Mouse (Mus musculus): ENCODE results near the gene Spef1. TPM values are rescaled to one million over a fixed set of nuclear protein-coding genes. Genes with fewer than 3 reads are reported as not detected.

The Spef1 gene
- polyA plus RNA-seq, 1 experiment from 2014 or later, result 5.8 TPM

DNA sequence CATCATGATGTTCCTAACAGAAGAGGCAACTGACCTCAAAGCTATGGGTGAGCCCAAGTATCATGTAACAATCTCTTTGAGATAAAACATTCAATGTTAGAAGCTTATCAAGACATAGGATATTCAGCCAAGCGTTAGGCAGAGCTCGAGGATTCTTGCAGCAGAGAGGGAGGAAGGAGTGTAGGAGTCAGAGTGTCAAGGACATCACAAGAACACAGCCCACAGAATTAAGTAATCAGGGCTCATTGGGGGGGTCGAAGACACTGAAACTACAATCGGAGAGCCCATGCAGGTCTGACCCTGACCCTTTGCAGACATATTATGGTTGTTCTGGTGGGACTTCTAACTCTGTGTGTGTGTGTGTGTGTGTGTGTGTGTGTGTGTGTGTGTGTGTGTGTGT lies 32.9 kb upstream of the Spef1 start:
- H3K4me3 ChIP-seq, result no peak overlapping the region
- H3K4me1 ChIP-seq, result no peaks in the 10 kb centered on the region
- H3K27me3 ChIP-seq, result no peaks in the 10 kb centered on the region
- H3K27ac ChIP-seq, result no peak overlapping the region
- no peak overlapping the region for H3K4me2 ChIP-seq
- no peak overlapping the region for H3K9ac ChIP-seq
- H3K36me3 ChIP-seq, result no peaks in the 10 kb centered on the region
- no peak for ATAC-seq (ENCODE audit: borderline replicate concordance, extremely low read depth, low FRiP score, low TSS enrichment)
- no peaks in the 10 kb centered on the region for H3K9me3 ChIP-seq
- WGBS, result 66% methylated on average over 4 of the region's 4 CpGs

DNA sequence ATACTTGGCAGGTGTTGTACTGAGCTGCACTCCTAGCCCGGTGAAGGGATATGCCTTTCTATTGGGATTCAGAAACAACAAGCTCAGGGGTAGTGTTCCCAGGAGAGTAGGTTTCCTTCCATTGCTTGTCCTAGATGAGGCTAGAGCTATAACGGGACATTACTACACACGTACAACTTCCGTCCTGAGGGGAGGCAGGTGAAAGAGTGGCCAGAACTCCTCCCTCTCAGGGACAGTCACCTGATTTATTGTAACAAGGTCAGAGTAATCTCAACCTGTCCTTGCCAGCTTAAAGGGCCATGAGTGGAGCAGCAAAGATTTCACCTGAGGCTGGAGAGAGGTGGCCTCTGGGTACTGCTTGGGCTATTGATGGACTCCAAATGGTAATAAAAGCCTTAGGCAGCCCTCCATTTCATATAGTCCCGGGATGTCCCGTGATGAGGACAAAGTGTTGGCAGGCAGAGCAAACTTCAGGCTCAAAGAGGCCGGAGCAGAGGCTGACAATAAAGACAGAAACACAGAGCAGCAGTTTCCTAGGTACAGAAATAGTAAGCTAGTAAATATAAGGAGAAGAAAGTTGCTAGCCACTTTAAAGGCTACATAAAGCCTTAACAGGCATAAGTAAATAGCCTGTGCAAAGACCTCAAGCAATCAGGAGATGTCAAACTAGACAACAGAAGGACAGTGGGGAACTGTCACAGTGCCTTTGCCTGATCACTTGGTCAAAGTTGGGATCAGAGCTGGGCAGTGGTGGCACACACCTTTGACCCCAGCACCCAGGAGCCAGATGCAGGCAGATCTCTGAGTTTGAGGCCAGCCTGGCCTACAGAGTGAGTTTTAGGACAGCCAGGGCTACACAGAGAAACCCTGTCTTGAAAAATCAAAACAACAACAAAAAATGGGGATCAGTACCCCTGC lies 29.1 kb upstream of the Spef1 start:
- WGBS, result 77% methylated on average over 7 of the region's 7 CpGs
- H3K4me2 ChIP-seq, result no peak overlapping the region
- no peak overlapping the region for H3K4me3 ChIP-seq
- H3K27me3 ChIP-seq, result no peaks in the 10 kb centered on the region
- no peak overlapping the region for H3K9ac ChIP-seq
- H3K9me3 ChIP-seq, result no peaks in the 10 kb centered on the region
- ATAC-seq (ENCODE audit: borderline replicate concordance, extremely low read depth, low FRiP score, low TSS enrichment), result no peak
- H3K27ac ChIP-seq, result no peak overlapping the region
- H3K36me3 ChIP-seq, result no peaks in the 10 kb centered on the region
- H3K4me1 ChIP-seq, result peaks cover 6% of the 10 kb centered on the region

- H3K27me3 ChIP-seq, result no peaks in the 10 kb centered on the region
- H3K27ac ChIP-seq, result no peak overlapping the region
- no peaks in the 10 kb centered on the region for H3K36me3 ChIP-seq
- no peak overlapping the region for H3K9ac ChIP-seq
- no peaks in the 10 kb centered on the region for H3K9me3 ChIP-seq
- H3K4me1 ChIP-seq, result peaks cover 18% of the 10 kb centered on the region
- 77% methylated on average over 7 of the region's 7 CpGs for WGBS
- no peak for ATAC-seq (ENCODE audit: borderline replicate concordance, extremely low read depth, low FRiP score, low TSS enrichment)
- H3K4me2 ChIP-seq, result no peak overlapping the region
- no peak overlapping the region for H3K4me3 ChIP-seq
Observed at GRCm38 (mm10) chr2:131213773-131214172, 26.7 kb upstream of the Spef1 start.

DNA sequence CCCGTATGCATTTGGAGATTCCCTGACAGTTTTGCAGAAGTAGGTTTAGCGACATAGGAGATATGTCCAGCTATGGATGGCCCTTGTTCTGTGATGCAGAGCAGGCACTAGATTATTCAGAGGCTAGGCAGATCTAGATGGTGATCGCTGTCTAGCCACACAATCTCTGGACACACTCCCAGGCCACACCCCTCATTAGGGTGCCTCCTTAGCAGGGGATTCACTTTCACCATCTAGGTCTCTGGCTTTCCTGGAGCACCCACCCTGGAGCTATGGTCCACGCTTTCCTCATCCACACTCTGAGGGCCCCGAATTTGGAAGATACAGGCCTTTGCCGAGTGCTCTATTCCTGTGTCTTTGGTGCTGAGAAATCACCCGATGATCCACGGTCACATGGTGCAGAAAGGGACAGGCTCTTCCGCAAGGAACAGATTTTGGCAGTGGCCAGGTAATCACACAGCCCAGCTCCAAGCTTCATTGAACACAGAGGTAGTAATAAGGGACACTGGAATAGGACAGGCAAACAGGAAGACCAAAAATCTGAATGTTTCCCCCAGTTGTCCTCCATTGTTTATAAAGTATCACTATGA lies 24.0 kb upstream of the Spef1 start:
- 56% methylated on average over 9 of the region's 9 CpGs for WGBS
- Histone ChIP-seq H3K36me3 (no peaks in the 10 kb centered on the region), H3K4me3 (peak overlapping the region; percentile 63), H3K4me2 (peak overlapping the region; percentile 65), H3K27ac (peak overlapping the region; percentile 91; the same call in 1 of the 2 replicates), H3K9me3 (no peaks in the 10 kb centered on the region), H3K27me3 (no peaks in the 10 kb centered on the region), H3K4me1 (peaks cover 18% of the 10 kb centered on the region), H3K9ac (peak overlapping the region; percentile 64)
- no peak for ATAC-seq (ENCODE audit: borderline replicate concordance, extremely low read depth, low FRiP score, low TSS enrichment)

DNA sequence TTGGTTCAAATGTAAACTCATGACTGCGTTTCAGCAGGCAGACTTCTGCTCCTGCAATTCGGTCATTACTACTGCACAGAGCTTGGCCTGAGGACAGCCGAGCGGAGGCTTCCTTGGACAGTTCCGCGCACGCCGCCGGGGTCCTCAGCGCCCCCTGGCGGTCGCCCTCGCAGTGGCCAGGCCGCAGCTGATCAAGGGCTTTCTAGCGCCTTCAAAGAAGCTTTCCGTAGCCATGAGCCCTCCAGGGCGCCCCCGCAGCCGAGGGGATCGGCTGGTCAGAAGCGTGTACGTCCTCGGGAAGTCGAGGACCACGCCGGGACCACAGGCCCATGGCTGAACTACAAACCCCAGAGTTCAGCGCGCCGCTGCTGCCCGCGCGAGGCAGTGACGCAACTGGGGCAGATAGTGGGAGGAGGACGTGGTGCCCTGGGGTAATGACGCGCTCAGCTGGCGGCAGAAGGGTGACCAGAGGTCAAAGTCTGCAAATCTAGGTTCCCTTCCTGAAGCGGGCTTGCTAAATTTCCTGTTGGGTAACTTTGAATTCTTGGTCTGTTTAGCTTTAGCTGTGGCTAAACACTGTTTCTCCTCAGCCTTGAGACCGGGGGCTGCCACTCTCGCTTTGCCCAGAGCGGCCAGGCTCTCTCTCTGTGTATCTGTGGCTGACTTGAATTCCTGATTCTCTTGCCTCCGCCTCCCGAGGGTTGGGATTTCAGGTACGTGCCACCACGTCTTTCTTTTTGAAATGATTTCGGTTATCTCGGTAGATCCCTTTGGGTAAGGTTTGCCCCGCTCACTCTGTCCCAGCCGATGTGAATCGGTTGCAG lies 23.1 kb upstream of the Spef1 start:
- Histone ChIP-seq H3K36me3 (no peaks in the 10 kb centered on the region), H3K4me1 (peaks cover 24% of the 10 kb centered on the region), H3K27me3 (no peaks in the 10 kb centered on the region), H3K4me2 (peak overlapping the region; percentile 65), H3K27ac (peak overlapping the region; percentile 91), H3K4me3 (peak overlapping the region; percentile 63), H3K9ac (peak overlapping the region; percentile 64), H3K9me3 (no peaks in the 10 kb centered on the region)
- WGBS, result under 1% methylated on average over 50 of the region's 50 CpGs
- peak; percentile 97 for ATAC-seq (ENCODE audit: borderline replicate concordance, extremely low read depth, low FRiP score, low TSS enrichment)

GRCm38 (mm10) chr2:131209125-131209795 lies 22.2 kb upstream of the Spef1 start:
- H3K9ac ChIP-seq, result peak overlapping the region; percentile 64
- H3K27me3 ChIP-seq, result no peaks in the 10 kb centered on the region
- peak; percentile 2; the same call in 1 of the 2 replicates for ATAC-seq (ENCODE audit: borderline replicate concordance, extremely low read depth, low FRiP score, low TSS enrichment)
- no peaks in the 10 kb centered on the region for H3K9me3 ChIP-seq
- no peaks in the 10 kb centered on the region for H3K36me3 ChIP-seq
- peak overlapping the region; percentile 65 for H3K4me2 ChIP-seq
- 71% methylated on average over 4 of the region's 4 CpGs for WGBS
- peaks cover 33% of the 10 kb centered on the region for H3K4me1 ChIP-seq
- peak overlapping the region; percentile 91 for H3K27ac ChIP-seq
- H3K4me3 ChIP-seq, result 0 out of 2 replicates have a peak overlapping the region, but pooled peaks have one; percentile 63

- Histone ChIP-seq H3K4me3 (no peak overlapping the region), H3K36me3 (no peaks in the 10 kb centered on the region), H3K27me3 (no peaks in the 10 kb centered on the region), H3K9ac (no peak overlapping the region), H3K9me3 (no peaks in the 10 kb centered on the region), H3K4me2 (no peak overlapping the region), H3K4me1 (peaks cover 38% of the 10 kb centered on the region), H3K27ac (no peak overlapping the region)
- no peak for ATAC-seq (ENCODE audit: borderline replicate concordance, extremely low read depth, low FRiP score, low TSS enrichment)
- 70% methylated on average over 2 of the region's 2 CpGs for WGBS
Observed at GRCm38 (mm10) chr2:131208356-131208755, 21.3 kb upstream of the Spef1 start.

- H3K9ac ChIP-seq, result no peak within 1 kb of the TSS
- no peaks in the 10 kb centered on the region for H3K9me3 ChIP-seq
- WGBS, result 66% methylated on average over 4 of the region's 4 CpGs
- no peaks in the 10 kb centered on the region for H3K27me3 ChIP-seq
- no peak for ATAC-seq (ENCODE audit: borderline replicate concordance, extremely low read depth, low FRiP score, low TSS enrichment)
- no peak within 1 kb of the TSS for H3K27ac ChIP-seq
- peaks cover 35% of the 10 kb centered on the region for H3K4me1 ChIP-seq
- no peak within 1 kb of the TSS for H3K4me3 ChIP-seq
- H3K36me3 ChIP-seq, result no peaks in the 10 kb centered on the region
- H3K4me2 ChIP-seq, result no peak within 1 kb of the TSS
Observed at GRCm38 (mm10) chr2:131206778-131207177, 19.7 kb upstream of the Spef1 start, which contains the start of gene Ap5s1. TSS of gene Ap5s1 (plus strand) at chr2:131207078.

DNA sequence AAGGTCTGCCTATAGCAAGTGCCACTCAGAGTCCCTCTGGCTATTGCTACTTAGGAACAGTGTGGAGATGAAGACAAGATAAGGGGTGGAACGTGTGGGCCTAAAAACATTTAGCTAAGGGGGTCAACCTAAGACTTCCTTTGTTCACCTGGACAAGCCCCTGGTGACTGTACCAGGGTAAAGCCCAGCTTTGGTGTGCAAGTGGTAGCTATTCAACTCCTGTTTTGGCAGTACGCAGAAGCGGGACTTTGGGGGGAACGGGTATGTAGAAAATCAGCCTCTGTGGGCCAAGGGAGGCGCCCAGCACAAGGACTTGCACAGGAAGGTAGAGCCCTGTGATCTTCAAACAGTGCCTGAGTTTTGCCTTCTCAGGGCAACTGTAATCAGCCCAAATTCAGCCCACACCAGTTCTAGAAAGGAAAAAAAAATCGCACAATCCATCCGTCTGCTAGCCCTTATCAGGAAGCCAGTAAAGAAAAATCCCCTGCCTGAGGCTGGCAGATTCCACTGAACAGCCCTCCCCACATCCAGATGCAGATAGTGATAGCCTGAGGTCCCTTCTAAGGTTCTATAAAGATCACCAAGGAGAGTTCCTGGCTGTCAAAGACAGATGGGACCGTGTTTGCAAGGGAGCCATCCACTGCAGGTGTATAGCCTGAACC lies 18.6 kb upstream of the Spef1 start:
- H3K9me3 ChIP-seq, result no peaks in the 10 kb centered on the region
- no peak for ATAC-seq (ENCODE audit: borderline replicate concordance, extremely low read depth, low FRiP score, low TSS enrichment)
- H3K27ac ChIP-seq, result no peak overlapping the region
- H3K4me3 ChIP-seq, result no peak overlapping the region
- no peak overlapping the region for H3K4me2 ChIP-seq
- no peaks in the 10 kb centered on the region for H3K36me3 ChIP-seq
- peaks cover 28% of the 10 kb centered on the region for H3K4me1 ChIP-seq
- 69% methylated on average over 8 of the region's 8 CpGs for whole genome bisulfite sequencing
- H3K9ac ChIP-seq, result no peak overlapping the region
- H3K27me3 ChIP-seq, result no peaks in the 10 kb centered on the region

DNA sequence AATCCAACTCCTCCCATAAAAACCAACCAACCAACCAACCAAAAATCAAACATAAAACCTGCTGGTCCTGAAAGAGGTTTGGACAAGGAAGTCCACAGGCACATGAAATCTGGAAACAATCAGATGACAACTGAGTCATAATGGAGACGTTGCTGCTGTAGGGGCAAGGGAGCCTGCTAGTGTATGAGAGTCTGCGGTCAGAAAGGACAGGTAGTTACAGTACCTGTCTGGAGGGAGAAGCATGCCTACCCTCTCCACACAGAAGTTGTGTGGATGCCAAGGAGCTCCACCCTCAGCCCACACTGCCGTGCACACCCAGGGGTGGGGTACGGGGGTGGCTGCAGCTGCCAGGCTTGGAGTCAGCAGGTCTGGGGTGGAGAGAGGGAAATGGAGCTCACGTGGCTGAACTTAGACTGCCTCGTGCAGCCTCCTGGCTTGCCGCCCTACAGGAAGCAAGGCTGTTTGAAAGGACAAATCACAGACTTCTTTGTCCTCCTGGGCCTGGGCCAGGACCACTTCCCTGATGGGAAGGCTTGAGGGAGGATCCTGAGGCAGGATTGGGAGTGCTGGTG lies 17.4 kb upstream of the Spef1 start:
- 16% methylated on average over 7 of the region's 7 CpGs for WGBS
- H3K4me3 ChIP-seq, result no peak overlapping the region; the same call in 1 of the 2 replicates
- H3K9ac ChIP-seq, result 0 out of 2 replicates have a peak overlapping the region, but pooled peaks have one; percentile 5

More for the DNA sequence above, 17.4 kb upstream of the Spef1 start:
- Histone ChIP-seq H3K27ac (peak overlapping the region; percentile 83), H3K36me3 (no peaks in the 10 kb centered on the region), H3K27me3 (no peaks in the 10 kb centered on the region), H3K4me1 (peaks cover 24% of the 10 kb centered on the region), H3K9me3 (no peaks in the 10 kb centered on the region), H3K4me2 (peak overlapping the region; percentile 23)
- peak; percentile 85 for ATAC-seq (ENCODE audit: borderline replicate concordance, extremely low read depth, low FRiP score, low TSS enrichment)

All from lung, embryonic 15.5 days (tissue).